Mouse (Mus musculus): ENCODE results near the gene Epn2.

The Epn2 gene

GRCm38 (mm10) chr11:61535530-61535929, 44.0 kb downstream of the Epn2 start:
- no peak for DNase-seq

GRCm38 (mm10) chr11:61533571-61533970, 45.9 kb downstream of the Epn2 start:
- DNase-seq, result no peak

- no peak for DNase-seq
These were observed 46.7 kb downstream of the Epn2 start for GRCm38 (mm10) chr11:61532820-61533219.

- DNase-seq, result peak; percentile 81
These were observed 50.2 kb downstream of the Epn2 start for GRCm38 (mm10) chr11:61529268-61529713.

- DNase-seq, result peak; percentile 83
These were observed 52.6 kb downstream of the Epn2 start for GRCm38 (mm10) chr11:61526872-61527271.

- no peak for DNase-seq
These were observed 59.9 kb downstream of the Epn2 start for GRCm38 (mm10) chr11:61519484-61520107.

- DNase-seq, result no peak
These were observed 60.6 kb downstream of the Epn2 start for GRCm38 (mm10) chr11:61518871-61519270.

- DNase-seq, result no peak
These were observed 61.5 kb downstream of the Epn2 start for GRCm38 (mm10) chr11:61517971-61518370.

- peak; percentile 35 for DNase-seq
These were observed 64.5 kb downstream of the Epn2 start for GRCm38 (mm10) chr11:61514953-61515352.

GRCm38 (mm10) chr11:61504713-61505257, 74.7 kb downstream of the Epn2 start, which contains the start of gene B9d1:
Gene B9d1 (plus strand): TSS chr11:61505144.
- peak; percentile 98 for DNase-seq

- DNase-seq, result peak; percentile 43
These were observed 75.6 kb downstream of the Epn2 start for GRCm38 (mm10) chr11:61503933-61504332.

- DNase-seq, result no peak
These were observed 80.6 kb downstream of the Epn2 start for GRCm38 (mm10) chr11:61498736-61499504.

GRCm38 (mm10) chr11:61497490-61497889, 82.0 kb downstream of the Epn2 start:
- no peak for DNase-seq

- no peak for DNase-seq
These were observed 84.0 kb downstream of the Epn2 start for GRCm38 (mm10) chr11:61495528-61495927.

- peak; percentile 96 for DNase-seq
These were observed 85.1 kb downstream of the Epn2 start, which contains the start of gene Mapk7 for GRCm38 (mm10) chr11:61494129-61494997. Gene Mapk7 (minus strand): TSS chr11:61494406.

- DNase-seq, result peak; percentile 50
These were observed 85.9 kb downstream of the Epn2 start for GRCm38 (mm10) chr11:61493525-61494128.

GRCm38 (mm10) chr11:61492749-61493401, 86.6 kb downstream of the Epn2 start:
- no peak for DNase-seq

- no peak for DNase-seq
These were observed 88.5 kb downstream of the Epn2 start for GRCm38 (mm10) chr11:61490944-61491520.

GRCm38 (mm10) chr11:61489874-61490273, 89.6 kb downstream of the Epn2 start:
- DNase-seq, result no peak

GRCm38 (mm10) chr11:61489085-61489484, 90.4 kb downstream of the Epn2 start:
- DNase-seq, result no peak

GRCm38 (mm10) chr11:61487936-61488335, 91.6 kb downstream of the Epn2 start:
- no peak for DNase-seq

Data from cerebellum, adult 11 months (tissue).